Mouse (Mus musculus): Measurements from ENCODE around the gene L3hypdh. TPM values are rescaled to one million over a fixed set of nuclear protein-coding genes. Genes with fewer than 3 reads are reported as not detected.
A peak's percentile ranks its signal among the peaks of the same experiment; 100 is the strongest.

Gene L3hypdh
- total RNA-seq (2021): 1 to 10 TPM; 2.7 to 3.1 TPM
- long read RNA-seq, experiment 1, partial matches to known transcripts: 0 of 2 reads
- long read RNA-seq, experiment 1, other reads (novel, unspliced or antisense): 0 of 2 reads
- long read RNA-seq, experiment 2, partial matches to known transcripts: 0 of 4 reads
- long read RNA-seq, experiment 2, other reads (novel, unspliced or antisense): 0 of 4 reads

- DNase-seq: peak; percentile 100
- intact Hi-C loops (cut with DNase I; ENCODE audit: low total_unique reads): no loop called here
Measured at GRCm38 (mm10) chr12:72085329-72086165, at the start of gene L3hypdh, which contains the start of gene Jkamp. TSS of gene L3hypdh (minus strand) at chr12:72085439. TSS of gene Jkamp (plus strand) at chr12:72085589.

- DNase-seq: no peak
- intact Hi-C loops (cut with DNase I; ENCODE audit: low total_unique reads): no loop called here
Measured at GRCm38 (mm10) chr12:72129203-72129602, 44.0 kb upstream of the L3hypdh start.

GRCm38 (mm10) chr12:72115686-72116345 is 30.6 kb upstream of the L3hypdh start:
- intact Hi-C loops (cut with DNase I; ENCODE audit: low total_unique reads): no loop called here
- no peak for DNase-seq

GRCm38 (mm10) chr12:72115126-72115525 is 29.9 kb upstream of the L3hypdh start:
- DNase-seq: no peak

GRCm38 (mm10) chr12:72104525-72105281 is 19.5 kb upstream of the L3hypdh start:
- intact Hi-C loops (cut with DNase I; ENCODE audit: low total_unique reads): loop anchor here (5.0 to 10.0 kb wide), 2 partner anchors 130 to 323 kb away; no protein-coding TSS in a partner anchor
- peak; percentile 62 for DNase-seq

More at GRCm38 (mm10) chr12:72115126-72115525, 29.9 kb upstream of the L3hypdh start:
- intact Hi-C loops (cut with DNase I; ENCODE audit: low total_unique reads): no loop called here

GRCm38 (mm10) chr12:72104027-72104426 is 18.8 kb upstream of the L3hypdh start:
- DNase-seq: no peak
- intact Hi-C loops (cut with DNase I; ENCODE audit: low total_unique reads): loop anchor here (10.0 kb wide), 1 partner anchor 131 kb away; no protein-coding TSS in a partner anchor

- no peak for DNase-seq
- intact Hi-C loops (cut with DNase I; ENCODE audit: low total_unique reads): loop anchor here (10.0 kb wide), 1 partner anchor 132 kb away; no protein-coding TSS in a partner anchor
Measured at GRCm38 (mm10) chr12:72102776-72103175, 17.5 kb upstream of the L3hypdh start.

- intact Hi-C loops (cut with DNase I; ENCODE audit: low total_unique reads): no loop called here
Measured at GRCm38 (mm10) chr12:72096966-72097365, 11.7 kb upstream of the L3hypdh start.

GRCm38 (mm10) chr12:72089802-72090201 is 4.6 kb upstream of the L3hypdh start:
- intact Hi-C loops (cut with DNase I; ENCODE audit: low total_unique reads): no loop called here
- DNase-seq: no peak

More at GRCm38 (mm10) chr12:72096966-72097365, 11.7 kb upstream of the L3hypdh start:
- DNase-seq: no peak

GRCm38 (mm10) chr12:72086166-72086825 is 1.1 kb upstream of the L3hypdh start:
- intact Hi-C loops (cut with DNase I; ENCODE audit: low total_unique reads): no loop called here
- no peak for DNase-seq

GRCm38 (mm10) chr12:72085024-72085328 is 263 bp downstream of the L3hypdh start:
- intact Hi-C loops (cut with DNase I; ENCODE audit: low total_unique reads): no loop called here
- no peak for DNase-seq

- no peak for DNase-seq
- intact Hi-C loops (cut with DNase I; ENCODE audit: low total_unique reads): no loop called here
Measured at GRCm38 (mm10) chr12:72084261-72085023, 797 bp downstream of the L3hypdh start.

- DNase-seq: no peak
- intact Hi-C loops (cut with DNase I; ENCODE audit: low total_unique reads): no loop called here
Measured at GRCm38 (mm10) chr12:72083265-72083664, 2.0 kb downstream of the L3hypdh start.

- DNase-seq: peak; percentile 11
- intact Hi-C loops (cut with DNase I; ENCODE audit: low total_unique reads): no loop called here
Measured at GRCm38 (mm10) chr12:72082370-72082769, 2.9 kb downstream of the L3hypdh start.

GRCm38 (mm10) chr12:72081961-72082360 is 3.3 kb downstream of the L3hypdh start:
- intact Hi-C loops (cut with DNase I; ENCODE audit: low total_unique reads): no loop called here
- DNase-seq: no peak

- no peak for DNase-seq
- intact Hi-C loops (cut with DNase I; ENCODE audit: low total_unique reads): no loop called here
Measured at GRCm38 (mm10) chr12:72078248-72078647, 7.0 kb downstream of the L3hypdh start.

GRCm38 (mm10) chr12:72070327-72071269 is 14.6 kb downstream of the L3hypdh start, which contains the start of gene Gpr135:
TSS of gene Gpr135 (minus strand) at chr12:72071125.
- intact Hi-C loops (cut with DNase I; ENCODE audit: low total_unique reads): no loop called here

More at GRCm38 (mm10) chr12:72070327-72071269, 14.6 kb downstream of the L3hypdh start, which contains the start of gene Gpr135:
- DNase-seq: peak; percentile 85
